Mouse (Mus musculus) Muller cell, postnatal 12 days (primary cell): ENCODE measurements around the gene St8sia1.

Experiments
- DNase-seq: peaks from one replicate; pipeline ENCODE4 v3.0.0-alpha.2; 2015; ENCODE audit errors: inconsistent ontology term

Gene St8sia1

DNA sequence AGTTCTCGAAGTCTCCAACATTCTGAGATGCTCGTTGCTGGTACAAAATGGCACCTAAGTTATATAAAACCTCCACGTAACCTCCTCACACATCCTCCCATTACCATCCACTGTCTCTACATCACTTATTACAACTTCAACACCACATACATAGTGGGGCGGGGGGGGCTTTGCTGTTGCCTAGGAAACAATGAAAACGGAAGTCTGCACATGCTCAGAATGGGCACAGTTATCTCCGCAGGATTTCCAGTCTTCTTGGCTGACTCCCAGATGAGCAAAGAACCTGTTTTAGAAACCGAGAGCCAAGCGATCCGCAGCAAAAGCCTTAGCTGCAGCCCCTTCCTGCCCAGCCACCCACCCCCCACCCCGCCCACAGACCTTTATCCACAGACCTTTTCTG is 174.5 kb downstream of the St8sia1 start:
- no peak for DNase-seq

GRCm38 (mm10) chr6:142788042-142788987 is 175.9 kb downstream of the St8sia1 start:
- no peak for DNase-seq

DNA sequence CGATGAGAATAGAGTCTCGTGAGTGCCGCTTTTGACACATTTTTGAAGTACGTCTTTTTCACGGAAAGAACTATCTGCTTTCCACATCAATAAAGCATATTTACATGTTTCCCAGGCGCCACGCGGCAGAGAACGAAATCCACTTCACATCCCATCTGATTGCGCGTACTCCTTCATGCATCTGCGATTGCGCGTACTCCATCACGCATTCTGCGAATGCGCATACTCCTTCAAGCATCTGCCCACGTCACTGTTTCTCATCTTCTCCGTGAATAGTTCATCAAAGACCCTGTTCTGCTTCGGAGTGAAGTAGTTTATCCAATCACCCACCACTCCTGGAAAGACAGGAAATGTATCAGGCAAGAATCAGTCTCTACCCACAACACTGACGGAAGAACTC is 178.1 kb downstream of the St8sia1 start:
- no peak for DNase-seq

GRCm38 (mm10) chr6:142785343-142785742 is 178.9 kb downstream of the St8sia1 start:
- no peak for DNase-seq

DNA sequence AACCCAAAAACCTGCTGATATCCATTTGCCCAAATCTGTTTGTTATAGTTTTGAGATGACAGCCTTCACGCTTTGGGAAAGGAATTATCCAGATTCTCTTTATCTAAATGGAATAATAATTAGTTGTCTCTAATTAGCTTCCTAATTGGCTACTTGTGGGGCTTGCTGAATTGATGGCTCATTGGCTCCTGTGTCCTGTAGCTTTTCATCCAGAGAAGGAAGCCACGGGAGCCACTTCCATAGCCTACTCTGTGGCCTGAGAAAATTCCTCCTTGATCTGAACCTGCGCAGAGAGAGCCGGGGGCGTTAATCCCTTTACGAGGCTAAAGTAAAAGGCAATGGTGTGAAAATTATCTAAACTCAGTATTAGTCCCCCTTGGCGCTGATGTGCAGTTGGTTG is 183.0 kb downstream of the St8sia1 start:
- no peak for DNase-seq

DNA sequence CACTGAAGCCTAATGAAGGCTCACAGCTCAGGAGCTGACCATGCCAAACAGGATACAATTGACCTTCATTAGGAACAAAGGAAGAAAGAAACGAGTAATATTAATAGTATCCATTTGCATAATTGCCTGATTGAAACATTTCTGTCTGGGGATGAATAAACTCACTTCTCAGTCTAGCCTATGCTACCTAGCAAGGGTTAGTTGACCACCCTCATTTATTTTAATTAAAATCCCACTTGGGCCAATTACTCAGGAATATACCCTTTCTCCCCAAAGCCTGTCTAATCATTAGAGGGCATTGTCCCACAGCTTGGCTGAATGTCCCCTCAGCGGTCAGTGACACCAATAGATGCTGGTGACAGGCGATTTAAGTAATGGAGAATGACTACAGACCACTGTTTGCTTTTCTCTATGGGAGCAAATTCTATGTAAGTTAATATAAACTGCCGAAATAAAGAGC is 183.6 kb downstream of the St8sia1 start:
- peak; percentile 47 for DNase-seq

- DNase-seq: no peak
Observed at GRCm38 (mm10) chr6:142779812-142780573, 184.3 kb downstream of the St8sia1 start.

DNA sequence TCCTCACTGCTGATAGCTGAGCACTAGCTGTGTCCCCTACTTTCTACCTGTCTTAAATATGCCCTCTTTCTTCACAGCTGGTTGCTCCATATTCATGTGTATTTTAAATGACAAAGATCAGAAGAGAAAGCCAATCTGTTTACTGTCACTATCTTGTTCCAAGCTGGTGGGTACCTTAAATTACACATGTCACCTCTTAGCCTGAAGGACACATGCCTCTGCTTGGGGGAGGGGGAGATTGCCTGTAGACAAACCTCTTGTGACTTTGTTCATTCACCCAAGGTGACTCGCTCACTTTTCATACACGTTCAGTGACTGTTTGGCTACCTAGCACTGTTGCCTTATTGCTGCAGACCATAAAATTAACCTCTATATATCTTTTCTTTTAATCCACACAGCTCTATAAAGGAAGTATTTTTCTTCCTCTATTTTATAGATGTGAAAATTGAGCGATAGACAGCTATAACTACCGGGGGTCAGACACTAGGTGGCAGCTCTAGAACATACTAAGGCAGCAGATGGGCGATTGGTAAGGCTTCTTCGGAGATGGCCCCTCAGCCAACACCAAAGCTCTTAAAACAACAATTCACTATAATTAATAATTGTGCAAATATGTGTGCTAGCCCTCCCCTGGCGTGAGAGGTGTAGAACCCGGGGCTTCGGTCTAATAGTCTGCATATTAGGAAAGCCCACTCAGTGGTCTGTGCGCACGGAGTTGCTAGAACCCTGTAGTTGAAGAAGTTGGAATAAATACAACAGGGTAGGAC is 185.0 kb downstream of the St8sia1 start:
- no peak for DNase-seq

DNA sequence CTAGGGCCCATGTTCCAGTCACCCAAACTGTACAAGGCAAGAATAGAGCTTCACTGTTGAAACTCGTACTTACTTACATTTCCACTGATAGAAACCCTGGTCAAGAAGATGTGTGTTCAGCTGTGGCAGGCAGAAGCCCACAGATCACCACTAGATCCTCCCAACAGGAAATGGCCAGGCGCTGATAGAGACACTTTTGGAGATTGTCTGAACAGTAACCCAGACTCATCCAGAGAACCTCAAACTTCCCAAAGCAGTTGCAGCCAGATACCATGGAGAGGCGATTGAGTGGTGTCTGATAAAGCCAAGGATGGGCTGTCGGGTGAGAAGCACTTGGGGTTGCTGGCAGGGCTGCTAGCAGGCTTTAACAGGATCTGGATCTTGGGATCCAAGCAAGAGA is 187.3 kb downstream of the St8sia1 start:
- DNase-seq: no peak

- no peak for DNase-seq
Observed at GRCm38 (mm10) chr6:142773566-142773965, 190.7 kb downstream of the St8sia1 start.

- DNase-seq: no peak
Observed at GRCm38 (mm10) chr6:142771643-142772042, 192.6 kb downstream of the St8sia1 start.
